Mouse (Mus musculus): ENCODE results near the gene Pex11b. TPM values are rescaled to one million over a fixed set of nuclear protein-coding genes. Genes with fewer than 3 reads are reported as not detected.

The Pex11b gene
- polyA plus RNA-seq, 1 experiment from 2014 or later = 44.4 TPM

DNA sequence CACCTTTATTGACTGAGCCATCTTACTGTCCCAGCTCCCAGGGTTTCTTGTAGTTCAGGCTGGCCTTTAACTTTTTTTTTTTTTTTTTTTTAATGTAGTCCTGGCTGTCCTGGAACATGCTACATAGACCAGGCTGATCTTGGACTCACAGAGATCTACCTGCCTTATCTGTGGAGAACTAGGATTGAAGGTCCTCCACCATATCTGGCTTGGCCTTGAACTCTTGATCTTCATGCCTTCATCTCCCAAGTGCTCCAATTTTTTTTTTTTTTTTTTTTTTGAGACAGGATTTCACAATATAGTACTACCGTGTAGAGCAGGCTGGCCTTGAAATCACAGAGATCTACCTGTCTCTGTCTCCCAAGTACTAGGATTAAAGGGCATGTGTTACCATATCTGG lies 58.4 kb downstream of the Pex11b start:
- Histone ChIP-seq H3K4me1 (ENCODE audit: control insufficient read depth, insufficient read depth, low read length) (peaks cover 11% of the 10 kb centered on the region), H3K4me3 (ENCODE audit: low read length) (no peak overlapping the region), H3K9me3 (ENCODE audit: control insufficient read depth, low read length) (no peaks in the 10 kb centered on the region), H3K4me2 (ENCODE audit: low read depth, low read length) (no peak overlapping the region), H3K27ac (ENCODE audit: low read length) (no peak overlapping the region), H3K9ac (ENCODE audit: low read depth, low read length) (no peak overlapping the region), H3K27me3 (replicated peaks; ENCODE audit: control insufficient read depth, insufficient read depth, low read length) (no peaks in the 10 kb centered on the region), H3K36me3 (ENCODE audit: control insufficient read depth, insufficient read depth, low read length) (no peaks in the 10 kb centered on the region)
- ATAC-seq = no peak
- WGBS = 70% methylated on average over 1 of the region's 1 CpGs

Other genes starting within 250 kb of the Pex11b start
- gene BC107364, start 183.1 kb upstream of the Pex11b start, polyA plus RNA-seq (2015; fragmentation: Nextera tagmentation; extraction: Ambion mirVana) = 0.12 and 0.21 TPM in 2 replicates
- gene Hfe2, start 110.2 kb upstream of the Pex11b start, polyA plus RNA-seq (2015; fragmentation: Nextera tagmentation; extraction: Ambion mirVana) = 0.15 and 0.37 TPM in 2 replicates
- gene Txnip, start 77.4 kb upstream of the Pex11b start, polyA plus RNA-seq (2015; fragmentation: Nextera tagmentation; extraction: Ambion mirVana) = 146 and 152 TPM in 2 replicates
- gene Gm16253, start 58.4 kb upstream of the Pex11b start, polyA plus RNA-seq (2015; fragmentation: Nextera tagmentation; extraction: Ambion mirVana) = 0.45 and 0.97 TPM in 2 replicates
- 23.1 and 24.4 TPM in 2 replicates for gene Polr3gl, start 41.2 kb upstream of the Pex11b start, polyA plus RNA-seq (2015; fragmentation: Nextera tagmentation; extraction: Ambion mirVana)
- gene Ankrd34a, start 38.7 kb upstream of the Pex11b start, polyA plus RNA-seq (2015; fragmentation: Nextera tagmentation; extraction: Ambion mirVana) = 2.0 and 2.1 TPM in 2 replicates
- 4.8 TPM in 2 replicates for gene Lix1l, start 34.2 kb upstream of the Pex11b start, polyA plus RNA-seq (2015; fragmentation: Nextera tagmentation; extraction: Ambion mirVana)
- gene Rbm8a, start 5.4 kb upstream of the Pex11b start, polyA plus RNA-seq (2015; fragmentation: Nextera tagmentation; extraction: Ambion mirVana) = 100 and 103 TPM in 2 replicates
- 0.11 TPM in 1 of 2 replicates, not detected in the other for gene Gm42957, start 98 bp downstream of the Pex11b start, polyA plus RNA-seq (2015; fragmentation: Nextera tagmentation; extraction: Ambion mirVana)
- 0.48 and 0.49 TPM in 2 replicates for gene Itga10, start 10.2 kb downstream of the Pex11b start, polyA plus RNA-seq (2015; fragmentation: Nextera tagmentation; extraction: Ambion mirVana)
- 0.28 and 0.39 TPM in 2 replicates for gene Ankrd35, start 34.8 kb downstream of the Pex11b start, polyA plus RNA-seq (2015; fragmentation: Nextera tagmentation; extraction: Ambion mirVana)
- 35.7 and 36.6 TPM in 2 replicates for gene Pias3, start 61.0 kb downstream of the Pex11b start, polyA plus RNA-seq (2015; fragmentation: Nextera tagmentation; extraction: Ambion mirVana)
- gene Nudt17, start 73.2 kb downstream of the Pex11b start, polyA plus RNA-seq (2015; fragmentation: Nextera tagmentation; extraction: Ambion mirVana) = 5.6 and 6.2 TPM in 2 replicates
- gene Polr3c, start 92.3 kb downstream of the Pex11b start, polyA plus RNA-seq (2015; fragmentation: Nextera tagmentation; extraction: Ambion mirVana) = 37.7 and 41.0 TPM in 2 replicates
- 43.6 and 47.3 TPM in 2 replicates for gene Rnf115, start 92.3 kb downstream of the Pex11b start, polyA plus RNA-seq (2015; fragmentation: Nextera tagmentation; extraction: Ambion mirVana)
- gene Pdzk1, start 193.9 kb downstream of the Pex11b start, polyA plus RNA-seq (2015; fragmentation: Nextera tagmentation; extraction: Ambion mirVana) = 45.2 and 67.0 TPM in 2 replicates
- 1.4 and 1.6 TPM in 2 replicates for gene Cd160, start 194.0 kb downstream of the Pex11b start, polyA plus RNA-seq (2015; fragmentation: Nextera tagmentation; extraction: Ambion mirVana)

Data from intestine, embryonic 16.5 days (tissue).